Mouse (Mus musculus): ENCODE measurements around the gene Epb41l3. TPM values are rescaled to one million over a fixed set of nuclear protein-coding genes. Genes with fewer than 3 reads are reported as not detected.
A peak's percentile ranks its signal among the peaks of the same experiment; 100 is the strongest.

Gene Epb41l3
- polyA plus RNA-seq, 1 experiment = 5.8 TPM

DNA sequence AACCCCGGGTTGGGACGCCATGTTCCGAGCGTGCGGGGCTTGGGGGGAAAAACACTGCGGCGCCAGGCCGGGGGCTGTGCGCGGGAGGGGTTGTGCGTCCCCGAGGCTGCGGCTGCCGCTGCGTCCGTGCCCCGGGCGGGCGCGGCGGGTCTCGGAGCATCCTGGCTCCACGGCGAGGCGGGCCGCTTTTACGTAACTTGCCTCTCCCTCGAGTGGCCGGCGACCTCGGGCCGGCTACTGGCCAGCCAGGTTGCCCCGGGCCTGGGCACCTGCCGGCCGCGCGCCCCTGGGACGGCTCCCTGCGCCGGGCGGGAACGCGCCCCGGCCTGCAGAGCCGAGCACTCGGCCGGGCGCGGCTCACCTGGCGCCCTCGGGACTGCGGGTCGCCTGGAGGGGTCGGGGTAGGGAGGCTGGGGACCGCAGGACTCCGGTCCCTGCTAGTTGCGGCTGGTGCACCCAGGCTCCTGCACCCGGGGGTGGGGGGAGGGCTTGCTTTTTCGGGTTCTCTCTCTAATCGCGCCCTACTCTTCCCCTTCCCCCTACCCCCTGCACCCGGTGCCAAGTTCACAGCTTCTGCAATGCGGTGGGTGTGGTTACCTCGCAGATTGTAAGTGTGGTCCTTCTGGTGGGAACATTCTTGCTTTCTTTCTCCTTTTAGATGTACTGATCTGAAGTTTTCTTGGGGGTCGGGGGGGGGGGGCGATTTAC lies 81.8 kb downstream of the Epb41l3 start:
- WGBS = 2% methylated on average over 66 of the region's 66 CpGs
- Histone ChIP-seq H3K27ac (ENCODE audit: insufficient read depth, low read length) (peak overlapping the region; percentile 35; the same call in 1 of the 2 replicates), H3K4me1 (ENCODE audit: control insufficient read depth, insufficient read depth, insufficient read length) (no peaks in the 10 kb centered on the region), H3K27me3 (ENCODE audit: control insufficient read depth, insufficient read depth, low read length) (peaks cover 5% of the 10 kb centered on the region; the same call in 1 of the 2 replicates), H3K4me3 (ENCODE audit: extremely low read depth, insufficient read depth, insufficient read length) (peak overlapping the region; percentile 14; the same call in 1 of the 2 replicates), H3K36me3 (ENCODE audit: control insufficient read depth, insufficient read depth, low read length) (no peaks in the 10 kb centered on the region)
- DNase-seq (ENCODE audit: low read depth in 1 of 2, low spot score in 2 of 2) = no peak
- no peak for TF ChIP-seq POLR2A (IDR thresholded peaks at IDR 0.05; ENCODE audit: low read depth, low read length)
- TF ChIP-seq CTCF (IDR thresholded peaks at IDR 0.05; ENCODE audit: extremely low read depth, insufficient read depth, insufficient read length, insufficient replicate concordance) = no peak

DNA sequence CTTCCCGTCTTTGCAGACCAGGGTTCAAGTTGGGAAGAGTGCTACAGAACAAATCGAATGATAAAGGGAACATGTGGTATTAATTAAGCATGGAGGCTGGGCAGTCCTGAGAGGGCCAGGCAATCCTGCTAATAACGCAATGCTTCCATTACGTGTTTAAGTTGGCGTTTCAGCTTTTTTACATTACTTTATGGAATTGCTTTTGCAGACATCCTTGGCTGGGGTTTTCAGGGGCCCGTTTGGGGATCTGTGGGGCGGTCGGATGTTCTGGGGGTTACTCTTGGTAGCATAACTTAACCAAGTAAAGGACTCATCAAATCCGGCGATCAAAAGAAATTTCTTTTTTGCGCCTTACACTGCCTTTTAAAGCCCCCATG lies 82.3 kb downstream of the Epb41l3 start:
- peaks cover 5% of the 10 kb centered on the region; the same call in 1 of the 2 replicates for H3K27me3 ChIP-seq (ENCODE audit: control insufficient read depth, insufficient read depth, low read length)

GRCm38 (mm10) chr17:69158690-69159089 lies 83.2 kb downstream of the Epb41l3 start:
- Histone ChIP-seq H3K36me3 (ENCODE audit: control insufficient read depth, insufficient read depth, low read length) (no peaks in the 10 kb centered on the region), H3K27me3 (ENCODE audit: control insufficient read depth, insufficient read depth, low read length) (peaks cover 5% of the 10 kb centered on the region; the same call in 1 of the 2 replicates), H3K27ac (ENCODE audit: insufficient read depth, low read length) (no peak overlapping the region), H3K4me1 (ENCODE audit: control insufficient read depth, insufficient read depth, insufficient read length) (no peaks in the 10 kb centered on the region), H3K4me3 (ENCODE audit: extremely low read depth, insufficient read depth, insufficient read length) (no peak overlapping the region)
- no peak for DNase-seq (ENCODE audit: low read depth in 1 of 2, low spot score in 2 of 2)
- WGBS = 90% methylated on average over 5 of the region's 5 CpGs
- TF ChIP-seq POLR2A (IDR thresholded peaks at IDR 0.05; ENCODE audit: low read depth, low read length) (no peak), CTCF (IDR thresholded peaks at IDR 0.05; ENCODE audit: extremely low read depth, insufficient read depth, insufficient read length, insufficient replicate concordance) (no peak)

More for the DNA sequence above, 82.3 kb downstream of the Epb41l3 start:
- DNase-seq (ENCODE audit: low read depth in 1 of 2, low spot score in 2 of 2) = no peak
- Histone ChIP-seq H3K4me1 (ENCODE audit: control insufficient read depth, insufficient read depth, insufficient read length) (no peaks in the 10 kb centered on the region), H3K4me3 (ENCODE audit: extremely low read depth, insufficient read depth, insufficient read length) (no peak overlapping the region; the same call in 1 of the 2 replicates), H3K27ac (ENCODE audit: insufficient read depth, low read length) (no peak overlapping the region), H3K36me3 (ENCODE audit: control insufficient read depth, insufficient read depth, low read length) (no peaks in the 10 kb centered on the region)
- 31% methylated on average over 11 of the region's 11 CpGs for WGBS
- TF ChIP-seq POLR2A (IDR thresholded peaks at IDR 0.05; ENCODE audit: low read depth, low read length) (no peak), CTCF (IDR thresholded peaks at IDR 0.05; ENCODE audit: extremely low read depth, insufficient read depth, insufficient read length, insufficient replicate concordance) (no peak)

GRCm38 (mm10) chr17:69162731-69163130 lies 87.2 kb downstream of the Epb41l3 start:
- H3K36me3 ChIP-seq (ENCODE audit: control insufficient read depth, insufficient read depth, low read length) = no peaks in the 10 kb centered on the region
- H3K27me3 ChIP-seq (ENCODE audit: control insufficient read depth, insufficient read depth, low read length) = no peaks in the 10 kb centered on the region
- no peak overlapping the region for H3K27ac ChIP-seq (ENCODE audit: insufficient read depth, low read length)
- no peak overlapping the region for H3K4me3 ChIP-seq (ENCODE audit: extremely low read depth, insufficient read depth, insufficient read length)
- DNase-seq (ENCODE audit: low read depth in 1 of 2, low spot score in 2 of 2) = no peak
- no peaks in the 10 kb centered on the region for H3K4me1 ChIP-seq (ENCODE audit: control insufficient read depth, insufficient read depth, insufficient read length)
- TF ChIP-seq POLR2A (IDR thresholded peaks at IDR 0.05; ENCODE audit: low read depth, low read length) = no peak
- TF ChIP-seq CTCF (IDR thresholded peaks at IDR 0.05; ENCODE audit: extremely low read depth, insufficient read depth, insufficient read length, insufficient replicate concordance) = no peak

DNA sequence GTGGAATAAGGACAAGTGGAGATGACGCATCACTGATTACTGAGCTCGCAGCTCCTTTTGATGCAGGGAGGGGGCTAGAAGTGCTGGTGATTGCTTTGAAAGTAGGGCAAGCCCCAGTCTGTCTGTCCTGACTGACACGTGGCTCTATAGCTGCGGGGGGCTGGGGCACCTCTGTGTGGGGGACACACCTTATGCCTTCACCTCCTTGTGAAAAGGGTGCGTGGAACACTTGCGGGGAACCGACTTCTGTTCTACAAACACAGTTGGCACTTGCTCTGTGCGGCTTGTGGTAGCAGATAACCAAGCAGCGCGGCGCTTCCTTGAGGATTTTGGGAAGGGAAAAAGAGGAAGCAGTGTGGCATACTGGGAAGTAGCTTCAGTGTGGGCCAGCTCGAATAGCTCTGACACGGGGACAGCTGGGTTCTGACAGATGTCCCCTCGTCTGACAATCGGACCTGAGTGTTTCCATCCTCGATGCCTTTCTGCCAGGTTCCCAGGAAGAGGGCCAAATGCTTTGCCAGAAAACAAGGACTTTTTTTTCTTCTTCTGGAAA lies 101.5 kb downstream of the Epb41l3 start:
- Histone ChIP-seq H3K27me3 (ENCODE audit: control insufficient read depth, insufficient read depth, low read length) (no peaks in the 10 kb centered on the region), H3K36me3 (ENCODE audit: control insufficient read depth, insufficient read depth, low read length) (no peaks in the 10 kb centered on the region), H3K27ac (ENCODE audit: insufficient read depth, low read length) (no peak overlapping the region), H3K4me3 (ENCODE audit: extremely low read depth, insufficient read depth, insufficient read length) (no peak overlapping the region), H3K4me1 (ENCODE audit: control insufficient read depth, insufficient read depth, insufficient read length) (0 out of 2 replicates have a peak, but pooled peaks cover 2% of the 10 kb centered on the region)
- 80% methylated on average over 16 of the region's 16 CpGs for WGBS
- no peak for DNase-seq (ENCODE audit: low read depth in 1 of 2, low spot score in 2 of 2)
- TF ChIP-seq POLR2A (IDR thresholded peaks at IDR 0.05; ENCODE audit: low read depth, low read length) (no peak), CTCF (IDR thresholded peaks at IDR 0.05; ENCODE audit: extremely low read depth, insufficient read depth, insufficient read length, insufficient replicate concordance) (no peak)

GRCm38 (mm10) chr17:69177954-69178353 lies 102.5 kb downstream of the Epb41l3 start:
- H3K27me3 ChIP-seq (ENCODE audit: control insufficient read depth, insufficient read depth, low read length) = no peaks in the 10 kb centered on the region
- DNase-seq (ENCODE audit: low read depth in 1 of 2, low spot score in 2 of 2) = no peak
- 85% methylated on average over 5 of the region's 5 CpGs for WGBS
- H3K27ac ChIP-seq (ENCODE audit: insufficient read depth, low read length) = no peak overlapping the region
- H3K36me3 ChIP-seq (ENCODE audit: control insufficient read depth, insufficient read depth, low read length) = no peaks in the 10 kb centered on the region
- no peak for TF ChIP-seq POLR2A (IDR thresholded peaks at IDR 0.05; ENCODE audit: low read depth, low read length)
- 0 out of 2 replicates have a peak, but pooled peaks cover 2% of the 10 kb centered on the region for H3K4me1 ChIP-seq (ENCODE audit: control insufficient read depth, insufficient read depth, insufficient read length)
- H3K4me3 ChIP-seq (ENCODE audit: extremely low read depth, insufficient read depth, insufficient read length) = no peak overlapping the region
